ENCODE assay signal across 12 mouse cellular contexts in the genomic region with DNA sequence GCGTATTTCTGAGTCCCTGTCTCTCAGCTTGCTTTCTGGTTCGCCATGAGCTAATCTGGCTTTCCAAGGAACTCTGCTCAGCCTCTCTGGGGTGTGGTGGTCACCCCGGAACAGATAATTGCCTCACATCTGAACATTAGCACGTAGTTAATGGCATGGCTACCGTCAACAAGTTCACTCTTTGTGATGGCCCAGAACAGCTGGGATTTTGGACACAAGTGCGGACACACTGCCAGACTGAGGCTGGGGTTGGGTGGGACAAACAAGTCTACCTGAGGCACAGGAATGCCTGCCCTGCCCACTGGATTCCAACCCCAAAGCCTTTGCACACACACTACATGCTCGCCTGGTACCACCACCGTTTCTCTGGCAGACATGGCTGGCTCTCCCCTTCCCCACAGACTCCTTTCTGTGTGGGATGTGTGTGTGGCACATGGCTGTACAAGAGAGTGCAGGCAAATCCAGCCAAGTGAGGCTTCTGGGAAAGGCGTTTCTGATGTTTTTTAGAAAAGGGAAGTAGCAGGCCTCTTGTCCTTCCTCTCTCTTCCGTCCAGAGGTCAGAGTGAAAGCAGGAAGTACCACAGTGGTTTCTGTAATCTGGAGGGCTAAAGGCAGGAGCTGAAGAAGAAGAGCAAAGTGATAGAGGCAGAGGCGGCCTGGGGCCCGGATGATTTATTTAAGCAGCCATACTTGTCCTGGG.
A peak's percentile ranks its signal among the peaks of the same experiment; 100 is the strongest.
DNase-seq lines count a peak whose midpoint lies in the region; ATAC-seq and TF ChIP-seq lines count a peak whose summit lies in the region.
"Had no signal": no experiment of that assay in that cellular context is flagged by ENCODE, and none has a peak within 500 bp of the region (broad histone marks: within the 10 kb centered on the region; RNA-seq: fewer than 3 reads in every experiment).

No protein-coding gene starts in this region.

- H3K4me3 ChIP-seq in kidney, embryonic 14.5 days (ENCODE audit: low read length) = no peak overlapping the region
- H3K4me3 ChIP-seq in E14TG2a.4 (replicated peaks; ENCODE audit: low read length) = peak overlapping the region; percentile 14; the same call in 1 of the 2 replicates
- H3K4me3 ChIP-seq: layer of hippocampus, adult 2 months; liver, embryonic 13.5 days; stomach, embryonic 15.5 days had no signal

- no peak overlapping the region for H3K4me2 ChIP-seq in kidney, embryonic 14.5 days (replicated peaks; ENCODE audit: low read depth, low read length)
- H3K4me2 ChIP-seq: liver, embryonic 13.5 days; stomach, embryonic 15.5 days had no signal

- H3K27me3 ChIP-seq in kidney, embryonic 14.5 days (ENCODE audit: control insufficient read depth, insufficient read depth, low read length) = no peaks in the 10 kb centered on the region
- peaks cover 28% of the 10 kb centered on the region for H3K27me3 ChIP-seq in E14TG2a.4 (ENCODE audit: insufficient read depth, low read length)
- H3K27me3 ChIP-seq: liver, embryonic 13.5 days; stomach, embryonic 15.5 days had no signal

- no peak for DNase-seq in kidney, postnatal 10 days
- DNase-seq in induced T-regulatory cell, adult 2 months (ENCODE audit: low read depth) = peak; percentile 30
- no peak for DNase-seq in adrenal gland, adult 2 months
- no peak for DNase-seq in gastrocnemius, postnatal 25 days
- no peak for DNase-seq in urinary bladder, postnatal 4 days (ENCODE audit: low spot score in 2 of 2)
- DNase-seq: cerebellum, adult 8-10 months; liver, embryonic 13.5 days had no signal

- H3K36me3 ChIP-seq in kidney, embryonic 14.5 days (ENCODE audit: control insufficient read depth, insufficient read depth, low read length) = no peaks in the 10 kb centered on the region
- no peaks in the 10 kb centered on the region for H3K36me3 ChIP-seq in E14TG2a.4 (ENCODE audit: insufficient read depth, low read length)
- H3K36me3 ChIP-seq: liver, embryonic 13.5 days; stomach, embryonic 15.5 days had no signal

- no peak overlapping the region for H3K27ac ChIP-seq in kidney, embryonic 14.5 days (ENCODE audit: low read depth, low read length)
- H3K27ac ChIP-seq: layer of hippocampus, adult 2 months; liver, embryonic 13.5 days; stomach, embryonic 15.5 days had no signal

- ATAC-seq in kidney, embryonic 14.5 days (ENCODE audit: low FRiP score, low TSS enrichment) = no peak
- peak; percentile 86 for ATAC-seq in monocyte, adult 5-6 weeks (replicated peaks; ENCODE audit: insufficient number of reproducible peaks, low FRiP score, low TSS enrichment, poor library complexity, severe bottlenecking)

- no peaks in the 10 kb centered on the region for H3K9me3 ChIP-seq in kidney, embryonic 14.5 days (ENCODE audit: control insufficient read depth, low read length)
- H3K9me3 ChIP-seq in E14TG2a.4 (ENCODE audit: low read length) = no peaks in the 10 kb centered on the region
- H3K9me3 ChIP-seq: liver, embryonic 13.5 days; stomach, embryonic 15.5 days had no signal

- H3K9ac ChIP-seq in kidney, embryonic 14.5 days (ENCODE audit: low read depth, low read length) = peak overlapping the region; percentile 18; the same call in 1 of the 2 replicates
- H3K9ac ChIP-seq: liver, embryonic 13.5 days; stomach, embryonic 15.5 days had no signal

- H3K4me1 ChIP-seq in kidney, embryonic 14.5 days (ENCODE audit: control insufficient read depth, insufficient read depth, low read length) = peaks cover 11% of the 10 kb centered on the region; the same call in 1 of the 2 replicates
- peaks cover 76% of the 10 kb centered on the region for H3K4me1 ChIP-seq in E14TG2a.4 (replicated peaks; ENCODE audit: low read depth, low read length)
- H3K4me1 ChIP-seq: stomach, embryonic 15.5 days had no signal

- 71% methylated on average over 12 of the region's 12 CpGs for WGBS in kidney, embryonic 14.5 days

- TF ChIP-seq CTCF in E14TG2a.4 (conservative IDR thresholded peaks at IDR 0.05; ENCODE audit: low read length) = no peak
